Mouse (Mus musculus) limb, embryonic 14.5 days (tissue): Measurements from ENCODE around the gene Timp3. TPM values are rescaled to one million over a fixed set of nuclear protein-coding genes. Genes with fewer than 3 reads are reported as not detected.

Experiments used
- ATAC-seq: fragments of 200-750 bp; cut with Nextera tagmentation; 2 replicates; pipeline ENCODE4 v1.8.0; 2017; ENCODE audit warnings: low read depth, moderate number of reproducible peaks, moderate TSS enrichment; ENCODE audit not compliant: low FRiP score
- DNase-seq: peaks from one replicate; pipeline ENCODE4 v3.0.0-alpha.2; 2015; ENCODE audit warnings: low spot score
- H3K27ac ChIP-seq: fragments of 300-500 bp; sonication (generic); replicated peaks from 2 replicates; pipeline ENCODE4 v1.5.1; 2014; ENCODE audit warnings: low read depth, mild to moderate bottlenecking, low read length, moderate library complexity, mixed read lengths
- H3K27me3 ChIP-seq: fragments of 300-500 bp; sonication (generic); 2 replicates; pipeline ENCODE4 v1.6.1; 2014; ENCODE audit warnings: low read length, mixed read lengths; ENCODE audit not compliant: control insufficient read depth, insufficient read depth
- H3K36me3 ChIP-seq: fragments of 300-500 bp; sonication (generic); 2 replicates; pipeline ENCODE4 v1.6.1; 2014; ENCODE audit warnings: mild to moderate bottlenecking, low read length, moderate library complexity, mixed read lengths; ENCODE audit not compliant: control insufficient read depth, insufficient read depth
- H3K4me1 ChIP-seq: fragments of 300-500 bp; sonication (generic); 2 replicates; pipeline ENCODE4 v1.6.1; 2014; ENCODE audit warnings: antibody characterized with exemption, low read length, mixed read lengths; ENCODE audit not compliant: control insufficient read depth, insufficient read depth
- H3K4me2 ChIP-seq: fragments of 300-500 bp; sonication (generic); replicated peaks from 2 replicates; pipeline ENCODE4 v1.6.1; 2014; ENCODE audit warnings: low read depth, mild to moderate bottlenecking, low read length, moderate library complexity; ENCODE audit not compliant: severe bottlenecking
- H3K4me3 ChIP-seq: fragments of 300-500 bp; sonication (generic); replicated peaks from 2 replicates; pipeline ENCODE4 v1.5.1; 2014; ENCODE audit warnings: low read length
- H3K9ac ChIP-seq: fragments of 300-500 bp; sonication (generic); 2 replicates; pipeline ENCODE4 v1.6.1; 2014; ENCODE audit warnings: mild to moderate bottlenecking, low read depth, low read length, moderate library complexity; ENCODE audit not compliant: severe bottlenecking
- H3K9me3 ChIP-seq: fragments of 300-500 bp; sonication (generic); 2 replicates; pipeline ENCODE4 v1.6.1; 2016; ENCODE audit warnings: low read length; ENCODE audit not compliant: control insufficient read depth
- POLR2A ChIP-seq: fragments of 200-500 bp; IDR thresholded peaks from 2 replicates; pipeline ENCODE4 v1.8.0; 2012; ENCODE audit warnings: inconsistent platforms, mild to moderate bottlenecking, moderate library complexity, borderline replicate concordance; ENCODE audit not compliant: insufficient read depth, insufficient read length; ENCODE audit errors: extremely low read depth
- WGBS: fragments of 180-500 bp; shearing (Covaris S2); extraction: QIAGEN DNeasy Blood & Tissue Kit; methylation state at CpG from one replicate; pipeline ENCODE4 v1.1.7; 2014; 5-methylcytosine and 5-hydroxymethylcytosine counted together
- polyA plus RNA-seq, 2 experiments: library from polyadenylated mRNA; depleted of rRNA in 1 of 2; stranded (reverse) in 1 of 2; unstranded in 1 of 2; fragments of >200 nt; fragmentation: Nextera tagmentation in 1 of 2; extraction: Ambion mirVana in 1 of 2; gene quantifications; 2 replicates each; pipeline versions ENCODE4 v1.2.1 to v1.2.3; 2012 to 2014

The Timp3 gene
- polyA plus RNA-seq, 2 experiments, result 57.4 to 66.5 TPM

DNA sequence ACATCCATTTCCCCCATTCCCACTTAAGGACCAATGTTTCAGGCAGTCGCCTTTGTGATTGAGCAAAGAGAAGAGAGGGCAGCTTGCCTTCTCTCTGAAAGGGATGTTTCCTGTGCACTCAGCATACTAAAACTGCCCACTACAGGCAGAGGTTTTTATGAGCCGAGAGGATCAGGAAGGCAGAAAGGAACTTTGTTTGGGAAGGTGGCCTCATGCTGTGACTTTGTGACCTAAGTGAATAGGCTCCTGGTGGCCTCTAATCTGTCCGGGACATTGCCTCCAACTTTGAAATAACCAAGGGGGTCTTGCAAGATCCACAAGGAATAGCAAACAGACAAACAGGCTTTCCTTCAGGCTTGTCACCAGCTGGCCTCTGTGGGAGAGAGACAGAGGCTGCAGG lies 19.4 kb downstream of the Timp3 start:
- no peak overlapping the region for H3K27ac ChIP-seq
- H3K9me3 ChIP-seq, result no peaks in the 10 kb centered on the region
- WGBS, result 25% methylated on average over 3 of the region's 3 CpGs
- no peaks in the 10 kb centered on the region; the same call in 1 of the 2 replicates for H3K36me3 ChIP-seq
- H3K4me3 ChIP-seq, result no peak overlapping the region
- H3K9ac ChIP-seq, result no peak overlapping the region
- DNase-seq (no peak), ATAC-seq (no peak)
- H3K4me1 ChIP-seq, result peaks cover 11% of the 10 kb centered on the region
- no peaks in the 10 kb centered on the region for H3K27me3 ChIP-seq
- TF ChIP-seq POLR2A, result no peak
- H3K4me2 ChIP-seq, result no peak overlapping the region

DNA sequence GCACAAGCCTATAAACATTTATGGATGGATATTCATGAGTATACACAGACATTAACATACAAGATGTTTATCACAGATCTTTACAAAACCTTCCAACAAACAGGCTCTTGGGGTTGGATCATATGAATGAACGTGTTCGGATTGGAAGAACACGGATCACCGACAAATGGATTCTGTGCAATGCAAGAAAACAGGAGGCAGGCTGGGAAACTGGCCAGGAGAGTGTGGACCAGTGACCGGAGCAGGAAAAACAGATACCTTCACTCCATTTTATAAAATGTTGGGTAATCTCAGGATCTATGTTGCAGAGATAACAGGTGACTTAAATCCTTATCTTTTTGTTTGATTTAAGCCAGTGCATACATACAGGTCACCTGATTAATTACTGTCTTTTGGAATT lies 20.0 kb downstream of the Timp3 start:
- WGBS, result 86% methylated on average over 5 of the region's 5 CpGs
- no peak overlapping the region for H3K9ac ChIP-seq
- H3K4me2 ChIP-seq, result no peak overlapping the region
- H3K27ac ChIP-seq, result no peak overlapping the region
- H3K27me3 ChIP-seq, result no peaks in the 10 kb centered on the region
- no peak for TF ChIP-seq POLR2A
- H3K4me1 ChIP-seq, result peaks cover 5% of the 10 kb centered on the region
- no peak for ATAC-seq
- H3K36me3 ChIP-seq, result no peaks in the 10 kb centered on the region
- DNase-seq, result no peak
- H3K9me3 ChIP-seq, result no peaks in the 10 kb centered on the region
- no peak overlapping the region for H3K4me3 ChIP-seq

DNA sequence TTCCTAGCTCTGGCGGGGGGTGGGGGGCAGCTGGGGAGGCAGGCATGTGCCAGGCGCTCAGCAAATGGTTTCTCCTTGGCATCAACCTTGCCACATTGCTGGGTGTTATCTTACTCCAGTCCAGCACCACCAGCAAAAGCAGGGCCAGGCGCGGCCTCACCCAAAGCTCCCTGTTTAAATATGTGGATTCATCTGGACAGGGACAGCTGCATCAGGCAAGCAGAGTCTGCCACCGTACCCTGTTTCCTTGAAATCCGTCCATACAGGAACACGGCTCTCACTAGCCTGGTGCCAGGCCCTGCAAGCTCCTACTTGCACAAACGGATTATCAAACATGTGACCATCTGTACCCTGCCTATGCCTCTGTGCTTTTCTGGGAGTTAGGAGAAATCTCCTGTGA lies 21.0 kb downstream of the Timp3 start:
- Histone ChIP-seq H3K27me3 (no peaks in the 10 kb centered on the region), H3K4me3 (no peak overlapping the region), H3K9ac (no peak overlapping the region), H3K4me2 (no peak overlapping the region), H3K4me1 (peaks cover 5% of the 10 kb centered on the region), H3K9me3 (no peaks in the 10 kb centered on the region), H3K27ac (no peak overlapping the region), H3K36me3 (no peaks in the 10 kb centered on the region)
- TF ChIP-seq POLR2A, result no peak
- WGBS, result 75% methylated on average over 8 of the region's 8 CpGs
- DNase-seq, result no peak
- ATAC-seq, result no peak

DNA sequence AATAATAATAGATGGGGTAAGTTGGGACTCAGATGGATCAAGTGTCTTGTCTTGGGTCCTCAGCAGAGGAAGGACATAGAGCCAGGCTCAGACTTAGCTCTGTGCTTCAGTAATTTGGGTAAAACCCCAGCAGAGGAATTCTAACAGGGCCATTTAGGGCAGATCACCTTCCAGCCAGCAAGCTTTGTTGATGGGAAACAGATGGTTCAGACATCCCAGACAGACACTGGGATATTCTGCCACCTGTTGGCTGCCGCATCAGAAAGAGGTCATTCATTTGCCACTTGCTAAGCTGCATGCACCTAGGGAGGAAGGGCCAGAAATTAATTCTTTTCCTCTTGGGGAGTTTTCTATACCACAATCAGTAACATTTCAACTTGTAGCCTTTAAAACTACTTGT lies 21.8 kb downstream of the Timp3 start:
- H3K4me3 ChIP-seq, result no peak overlapping the region
- no peaks in the 10 kb centered on the region for H3K9me3 ChIP-seq
- ATAC-seq (no peak), DNase-seq (no peak)
- peaks cover 5% of the 10 kb centered on the region for H3K4me1 ChIP-seq
- WGBS, result 20% methylated on average over 1 of the region's 1 CpGs
- no peak for TF ChIP-seq POLR2A
- no peaks in the 10 kb centered on the region for H3K27me3 ChIP-seq
- no peak overlapping the region for H3K27ac ChIP-seq
- H3K9ac ChIP-seq, result no peak overlapping the region
- no peak overlapping the region for H3K4me2 ChIP-seq
- no peaks in the 10 kb centered on the region for H3K36me3 ChIP-seq

DNA sequence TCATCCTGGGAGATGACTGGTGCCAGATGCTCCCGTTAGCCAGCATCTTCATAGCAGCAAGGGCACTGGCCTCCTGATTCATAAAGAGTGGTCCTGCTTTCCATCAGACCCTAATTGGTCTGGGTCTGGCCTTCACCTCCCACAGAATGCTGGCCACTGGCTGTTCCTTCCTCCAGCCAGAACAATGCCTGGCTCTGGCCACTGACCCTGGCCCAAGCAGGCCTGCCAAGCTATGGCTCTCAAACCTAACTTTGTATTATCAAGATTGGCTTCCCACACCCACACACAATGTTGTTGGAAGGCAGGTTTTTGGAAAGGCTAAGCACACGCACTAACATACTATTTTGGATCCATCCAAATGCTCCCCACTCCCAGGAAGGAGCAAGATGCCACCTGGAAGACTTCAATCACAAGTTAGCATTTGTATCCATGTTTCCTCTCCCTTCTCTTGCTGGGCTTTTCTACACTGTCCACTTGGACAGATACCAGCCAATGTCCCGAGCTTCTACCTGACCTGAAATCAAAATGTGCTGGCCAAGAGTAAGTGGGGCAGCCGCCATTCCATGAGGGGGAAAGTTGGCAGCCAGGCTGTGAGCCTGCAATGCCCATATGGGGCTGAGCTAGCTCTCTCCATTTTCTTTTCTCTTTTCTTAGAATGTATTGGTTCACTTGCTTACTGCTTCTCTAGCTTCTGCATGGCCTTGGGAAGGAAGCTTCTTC lies 23.3 kb downstream of the Timp3 start:
- Histone ChIP-seq H3K27ac (no peak overlapping the region), H3K9me3 (no peaks in the 10 kb centered on the region), H3K27me3 (no peaks in the 10 kb centered on the region), H3K9ac (no peak overlapping the region), H3K4me1 (peaks cover 7% of the 10 kb centered on the region), H3K4me3 (no peak overlapping the region), H3K4me2 (no peak overlapping the region), H3K36me3 (no peaks in the 10 kb centered on the region)
- ATAC-seq (no peak), DNase-seq (no peak)
- TF ChIP-seq POLR2A, result no peak
- 70% methylated on average over 4 of the region's 4 CpGs for WGBS
